Mouse (Mus musculus): Measurements from ENCODE around the gene Pelp1. TPM values are rescaled to one million over a fixed set of nuclear protein-coding genes. Genes with fewer than 3 reads are reported as not detected.
"Not testable (repeated sequence)": the region's sequence is repeated elsewhere in the genome, so short reads cannot be mapped to it uniquely, and the experiment has no call there.

Gene Pelp1
- polyA plus RNA-seq, 1 experiment from 2014 or later: 33.7 TPM

DNA sequence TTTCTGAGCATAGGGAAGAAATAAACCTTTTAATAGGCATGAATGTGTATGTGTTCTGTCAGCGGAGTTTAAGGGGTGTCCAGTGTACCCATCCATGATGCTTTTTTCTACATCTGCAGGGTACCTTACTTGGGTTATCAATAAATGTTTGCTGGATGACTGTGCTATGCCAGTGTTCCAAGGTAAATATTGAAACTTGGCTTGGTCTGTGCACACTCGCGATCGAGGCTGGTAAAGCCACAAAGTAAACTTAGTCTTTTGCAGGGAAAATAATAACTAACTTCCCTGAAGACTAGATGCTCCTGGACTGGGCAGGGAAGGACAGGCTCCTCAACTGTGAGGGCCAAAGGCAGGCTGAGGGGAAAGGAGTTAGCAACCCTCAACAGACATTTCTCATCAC, 30.8 kb upstream of the Pelp1 start:
- no peak overlapping the region for H3K9ac ChIP-seq
- no peak for ATAC-seq (ENCODE audit: insufficient number of reproducible peaks, low FRiP score, low TSS enrichment, low read depth)
- H3K4me3 ChIP-seq: no peak overlapping the region
- 80% methylated on average over 4 of the region's 4 CpGs for WGBS
- H3K27me3 ChIP-seq: no peaks in the 10 kb centered on the region
- H3K4me1 ChIP-seq: no peaks in the 10 kb centered on the region; the same call in 1 of the 2 replicates
- H3K4me2 ChIP-seq: no peak overlapping the region
- no peaks in the 10 kb centered on the region for H3K9me3 ChIP-seq
- H3K27ac ChIP-seq: no peak overlapping the region; the same call in 1 of the 2 replicates
- peaks cover 56% of the 10 kb centered on the region for H3K36me3 ChIP-seq

DNA sequence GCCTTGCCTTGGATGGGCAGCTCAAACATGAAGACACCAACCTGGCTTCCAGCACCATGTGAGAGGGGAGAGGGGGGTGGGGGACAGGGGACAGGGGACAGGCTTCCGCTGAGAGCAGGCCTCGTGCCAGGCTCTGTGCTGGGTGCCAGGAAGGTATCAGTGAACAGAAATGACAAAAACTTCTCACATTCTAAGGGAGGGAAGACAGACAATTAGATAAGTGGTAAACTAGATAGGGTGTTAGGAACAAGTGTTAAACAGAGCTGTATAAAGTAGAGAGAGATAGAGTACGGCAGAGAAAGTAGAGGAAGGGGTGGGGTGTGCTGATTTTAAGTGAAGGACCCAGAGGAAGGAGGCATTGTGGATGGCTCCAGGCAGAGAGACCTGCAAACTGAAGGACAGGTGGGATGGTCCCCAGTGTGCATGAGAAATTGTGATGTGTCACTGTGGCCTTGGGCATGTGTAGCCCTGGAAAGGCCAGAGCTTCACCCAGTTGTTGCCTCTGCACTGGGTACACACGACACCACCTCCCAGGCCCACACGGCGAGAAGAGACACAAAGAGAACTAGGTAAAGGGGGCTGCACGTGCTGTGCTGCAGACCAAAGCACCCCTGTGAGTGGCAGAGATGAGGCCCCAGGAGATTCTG, 29.0 kb upstream of the Pelp1 start:
- ATAC-seq (ENCODE audit: insufficient number of reproducible peaks, low FRiP score, low TSS enrichment, low read depth): no peak
- H3K9me3 ChIP-seq: no peaks in the 10 kb centered on the region
- WGBS: 83% methylated on average over 7 of the region's 7 CpGs

DNA sequence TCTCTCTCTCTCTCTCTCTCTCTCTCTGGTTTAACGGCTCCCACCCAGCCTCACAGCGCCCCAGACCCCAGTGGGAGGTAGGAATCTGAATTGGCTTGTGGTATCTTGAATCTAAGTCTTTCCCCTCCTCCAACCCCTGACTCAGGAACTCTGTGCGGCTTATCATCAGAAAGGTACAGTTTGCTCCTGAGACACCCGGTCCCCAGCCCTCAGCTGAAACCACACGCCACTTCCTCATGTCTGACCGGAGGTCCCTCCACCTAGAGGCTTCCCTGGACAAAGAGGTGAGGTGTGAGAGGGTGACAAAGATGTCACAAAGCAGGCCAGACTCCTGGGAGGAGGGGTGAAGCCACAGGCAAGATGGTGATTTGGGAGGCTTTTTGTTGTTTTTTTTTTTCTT, 27.6 kb upstream of the Pelp1 start:
- Histone ChIP-seq H3K4me1 (peaks cover 14% of the 10 kb centered on the region), H3K27me3 (no peaks in the 10 kb centered on the region), H3K27ac (no peak overlapping the region), H3K9ac (no peak overlapping the region), H3K4me3 (no peak overlapping the region), H3K9me3 (no peaks in the 10 kb centered on the region), H3K36me3 (peaks cover 58% of the 10 kb centered on the region), H3K4me2 (no peak overlapping the region)
- ATAC-seq (ENCODE audit: insufficient number of reproducible peaks, low FRiP score, low TSS enrichment, low read depth): no peak
- 81% methylated on average over 6 of the region's 6 CpGs for WGBS

More for the DNA sequence above, 29.0 kb upstream of the Pelp1 start:
- Histone ChIP-seq H3K27ac (no peak overlapping the region), H3K36me3 (peaks cover 58% of the 10 kb centered on the region), H3K9ac (no peak overlapping the region), H3K4me1 (peaks cover 2% of the 10 kb centered on the region), H3K4me3 (no peak overlapping the region), H3K27me3 (no peaks in the 10 kb centered on the region), H3K4me2 (no peak overlapping the region)

DNA sequence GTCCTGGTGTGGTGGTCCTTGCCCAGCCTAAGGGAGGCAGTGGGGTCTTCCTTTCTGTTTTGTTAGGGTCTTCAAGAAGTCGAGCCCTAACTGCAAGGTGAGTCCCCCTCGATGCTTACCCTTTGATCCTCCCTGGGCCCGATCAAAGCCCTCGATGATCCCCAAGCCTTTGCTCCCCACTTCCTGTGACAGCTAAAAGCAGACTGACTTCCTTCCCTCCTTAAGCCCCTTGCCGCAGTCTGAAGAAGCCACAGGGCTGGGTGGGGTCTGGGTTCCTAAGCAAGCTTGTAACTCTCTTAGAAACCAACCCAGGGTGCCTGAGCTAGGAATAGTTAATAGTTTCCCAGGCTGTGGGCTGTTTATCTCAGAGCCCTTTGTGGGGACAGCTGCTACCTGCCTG, 25.6 kb upstream of the Pelp1 start:
- 67% methylated on average over 5 of the region's 5 CpGs for whole genome bisulfite sequencing
- Histone ChIP-seq H3K27ac (no peak overlapping the region), H3K9ac (no peak overlapping the region)

DNA sequence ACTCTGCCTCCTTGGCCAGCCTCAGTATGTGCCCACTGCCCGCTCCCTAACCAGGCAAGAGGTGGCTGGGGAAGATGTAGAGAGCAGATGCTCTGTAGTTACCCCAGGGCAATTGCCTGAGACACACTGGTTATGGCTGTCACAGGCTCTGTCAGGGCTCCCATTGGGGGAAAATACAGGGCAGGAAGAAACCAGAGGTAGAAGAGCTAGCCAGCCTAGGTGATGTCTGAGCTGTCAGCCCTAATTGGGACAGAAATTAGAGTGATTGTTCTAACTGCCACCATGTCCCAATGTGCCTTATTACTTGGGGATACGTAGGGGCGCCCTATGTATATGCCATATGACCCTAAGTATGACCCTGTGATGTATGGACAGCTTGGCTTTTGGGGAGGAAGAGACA, 24.1 kb upstream of the Pelp1 start:
- Histone ChIP-seq H3K36me3 (peaks cover 31% of the 10 kb centered on the region), H3K27ac (no peak overlapping the region), H3K4me1 (peaks cover 14% of the 10 kb centered on the region), H3K4me3 (0 out of 2 replicates have a peak overlapping the region, but pooled peaks have one; percentile 83), H3K9ac (no peak overlapping the region), H3K4me2 (peak overlapping the region; percentile 82; the same call in 1 of the 2 replicates), H3K27me3 (no peaks in the 10 kb centered on the region), H3K9me3 (no peaks in the 10 kb centered on the region)
- 90% methylated on average over 3 of the region's 3 CpGs for WGBS
- no peak for ATAC-seq (ENCODE audit: insufficient number of reproducible peaks, low FRiP score, low TSS enrichment, low read depth)

More for the DNA sequence above, 25.6 kb upstream of the Pelp1 start:
- no peak for ATAC-seq (ENCODE audit: insufficient number of reproducible peaks, low FRiP score, low TSS enrichment, low read depth)
- peaks cover 46% of the 10 kb centered on the region for H3K36me3 ChIP-seq
- H3K4me3 ChIP-seq: no peak overlapping the region
- H3K9me3 ChIP-seq: no peaks in the 10 kb centered on the region
- H3K4me2 ChIP-seq: no peak overlapping the region
- peaks cover 14% of the 10 kb centered on the region for H3K4me1 ChIP-seq
- H3K27me3 ChIP-seq: no peaks in the 10 kb centered on the region

DNA sequence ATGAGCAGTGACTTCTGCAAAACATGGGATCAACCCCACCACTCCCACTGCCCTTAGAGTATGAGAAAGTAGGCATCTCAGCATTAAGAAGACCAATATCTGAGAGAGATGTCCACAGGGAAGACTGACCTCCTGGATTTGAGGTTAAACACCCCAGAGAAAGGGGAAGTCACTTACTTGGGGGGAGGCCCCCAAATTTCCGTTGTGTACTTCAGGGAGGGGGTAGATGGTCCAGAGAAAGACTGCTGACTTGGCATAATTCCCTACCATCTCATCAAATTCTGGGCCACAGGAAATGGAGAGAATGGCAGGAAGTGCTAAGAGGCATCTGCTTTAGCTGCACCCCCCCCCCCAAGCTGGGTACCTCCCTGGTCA, 23.7 kb upstream of the Pelp1 start:
- peak overlapping the region; percentile 83 for H3K4me3 ChIP-seq
- 0 out of 2 replicates have a peak overlapping the region, but pooled peaks have one; percentile 76 for H3K9ac ChIP-seq
- no peaks in the 10 kb centered on the region for H3K27me3 ChIP-seq
- peak overlapping the region; percentile 82 for H3K4me2 ChIP-seq
- peak overlapping the region; percentile 83; the same call in 1 of the 2 replicates for H3K27ac ChIP-seq
- H3K36me3 ChIP-seq: peaks cover 28% of the 10 kb centered on the region
- no peak for ATAC-seq (ENCODE audit: insufficient number of reproducible peaks, low FRiP score, low TSS enrichment, low read depth)
- 77% methylated on average over 1 of the region's 1 CpGs for WGBS
- no peaks in the 10 kb centered on the region for H3K9me3 ChIP-seq
- peaks cover 14% of the 10 kb centered on the region for H3K4me1 ChIP-seq

DNA sequence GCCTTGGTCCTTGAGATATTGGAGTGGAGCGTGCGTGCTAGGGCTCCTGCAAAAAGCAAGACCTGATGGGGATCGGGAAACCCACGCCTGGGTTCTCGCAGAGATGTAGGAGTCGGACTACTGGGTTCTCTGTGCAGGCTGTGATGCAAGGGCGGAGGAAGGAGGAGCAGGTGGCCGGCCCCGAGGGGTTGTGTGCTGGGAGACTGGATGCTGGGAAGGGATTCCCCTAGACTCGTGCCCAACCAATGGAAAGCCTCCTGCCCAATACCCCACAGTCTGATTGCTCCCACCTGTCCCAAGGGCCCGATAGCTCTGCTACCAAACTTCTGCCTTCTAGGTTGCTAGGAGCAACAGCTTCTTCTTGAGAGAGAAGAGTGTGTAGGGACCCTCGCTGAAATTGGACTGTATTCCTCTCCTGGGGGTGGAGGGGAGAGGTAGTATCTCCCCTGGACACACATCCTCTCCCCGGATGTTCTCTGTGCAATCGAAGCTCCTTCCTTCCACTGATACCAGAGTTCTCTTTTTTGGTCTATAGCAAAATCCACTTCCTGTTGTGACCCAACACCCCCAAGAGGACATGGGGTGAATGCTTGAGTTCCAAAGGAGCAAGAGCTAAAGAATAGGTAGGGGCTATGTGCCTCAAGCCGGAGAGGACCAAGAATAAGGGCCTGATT, 23.2 kb upstream of the Pelp1 start:
- Histone ChIP-seq H3K27ac (peak overlapping the region; percentile 83), H3K9me3 (no peaks in the 10 kb centered on the region), H3K4me1 (peaks cover 14% of the 10 kb centered on the region), H3K36me3 (peaks cover 25% of the 10 kb centered on the region), H3K4me2 (peak overlapping the region; percentile 82), H3K4me3 (peak overlapping the region; percentile 83), H3K27me3 (no peaks in the 10 kb centered on the region), H3K9ac (peak overlapping the region; percentile 76)
- ATAC-seq (ENCODE audit: insufficient number of reproducible peaks, low FRiP score, low TSS enrichment, low read depth): no peak
- WGBS: 8% methylated on average over 15 of the region's 15 CpGs

DNA sequence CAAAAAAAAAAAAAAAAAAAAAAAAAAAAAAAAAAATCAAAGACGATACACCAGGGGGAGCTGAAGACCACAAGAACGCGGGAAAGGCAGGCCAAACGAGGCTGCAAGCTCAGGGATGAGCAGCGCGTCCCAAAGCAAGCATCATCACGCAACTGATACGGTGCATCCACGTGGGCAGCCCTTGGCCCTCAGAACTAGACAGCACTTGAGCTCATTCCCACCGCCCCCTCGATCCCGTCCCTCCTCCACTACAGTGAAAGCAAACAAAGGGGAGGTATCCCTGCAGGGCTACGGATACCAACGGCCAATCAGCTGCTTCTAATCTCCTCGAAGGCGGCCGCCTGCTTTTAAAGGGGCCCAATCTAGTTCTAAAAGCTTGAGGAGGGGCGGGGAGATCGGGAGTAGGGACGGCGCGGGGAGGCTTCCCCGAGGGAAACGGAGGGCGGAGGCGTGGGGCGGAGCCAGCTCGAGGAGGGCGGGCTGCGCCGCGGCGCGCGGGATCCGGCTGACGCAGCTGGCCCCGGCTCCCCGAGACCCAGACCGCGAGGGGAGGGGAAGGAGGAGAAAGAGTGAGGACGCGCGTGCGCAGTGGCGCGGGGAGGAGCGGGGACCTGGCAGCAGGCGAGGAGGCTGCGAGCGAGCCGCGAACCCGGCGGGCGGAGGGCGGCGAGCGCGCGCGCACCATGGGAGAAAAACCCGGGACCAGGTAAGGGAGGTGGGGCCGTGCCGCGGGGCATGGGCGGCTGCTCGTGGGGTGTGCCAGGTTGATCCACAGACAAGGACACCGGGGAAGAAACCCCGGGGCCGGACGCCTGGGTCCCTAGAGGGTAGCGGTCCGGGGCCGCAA, 22.4 kb upstream of the Pelp1 start, which contains the start of gene Arrb2:
Gene Arrb2, plus strand, starts transcription at position 588 of the 847 bp plus-strand sequence.
- under 1% methylated on average over 73 of the region's 75 CpGs for WGBS
- Histone ChIP-seq H3K4me2 (peak within 1 kb of the TSS; percentile 82), H3K4me1 (peaks cover 14% of the 10 kb centered on the region), H3K9ac (peak within 1 kb of the TSS; percentile 76), H3K9me3 (no peaks in the 10 kb centered on the region), H3K36me3 (peaks cover 18% of the 10 kb centered on the region), H3K27me3 (no peaks in the 10 kb centered on the region), H3K27ac (peak within 1 kb of the TSS; percentile 83), H3K4me3 (peak within 1 kb of the TSS; percentile 83)
- ATAC-seq (ENCODE audit: insufficient number of reproducible peaks, low FRiP score, low TSS enrichment, low read depth): peak; percentile 96

DNA sequence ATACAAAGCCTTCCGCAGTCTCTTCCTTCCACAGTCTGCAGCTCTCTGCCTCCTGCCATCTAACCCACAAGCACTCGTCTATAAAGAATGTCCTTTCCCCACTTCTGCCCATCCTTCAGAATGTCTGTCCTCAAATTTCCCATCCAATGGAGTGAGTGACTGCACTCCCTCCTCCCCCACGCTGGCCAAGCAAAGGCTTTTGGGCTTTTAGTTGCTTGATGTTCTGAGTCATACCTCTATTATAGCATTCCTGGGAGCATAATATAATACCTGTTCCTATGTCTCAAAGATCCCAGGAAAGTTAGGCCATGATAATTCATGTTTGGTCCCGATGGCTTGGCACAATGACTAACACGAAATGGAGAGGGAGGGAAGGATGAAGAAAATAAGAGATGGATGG, 21.7 kb upstream of the Pelp1 start:
- Histone ChIP-seq H3K36me3 (peaks cover 11% of the 10 kb centered on the region), H3K9me3 (no peaks in the 10 kb centered on the region), H3K4me3 (peak overlapping the region; percentile 83), H3K4me2 (peak overlapping the region; percentile 82; the same call in 1 of the 2 replicates), H3K27ac (peak overlapping the region; percentile 83), H3K4me1 (peaks cover 14% of the 10 kb centered on the region), H3K9ac (no peak overlapping the region), H3K27me3 (no peaks in the 10 kb centered on the region)
- 32% methylated on average over 5 of the region's 5 CpGs for WGBS
- ATAC-seq (ENCODE audit: insufficient number of reproducible peaks, low FRiP score, low TSS enrichment, low read depth): no peak

DNA sequence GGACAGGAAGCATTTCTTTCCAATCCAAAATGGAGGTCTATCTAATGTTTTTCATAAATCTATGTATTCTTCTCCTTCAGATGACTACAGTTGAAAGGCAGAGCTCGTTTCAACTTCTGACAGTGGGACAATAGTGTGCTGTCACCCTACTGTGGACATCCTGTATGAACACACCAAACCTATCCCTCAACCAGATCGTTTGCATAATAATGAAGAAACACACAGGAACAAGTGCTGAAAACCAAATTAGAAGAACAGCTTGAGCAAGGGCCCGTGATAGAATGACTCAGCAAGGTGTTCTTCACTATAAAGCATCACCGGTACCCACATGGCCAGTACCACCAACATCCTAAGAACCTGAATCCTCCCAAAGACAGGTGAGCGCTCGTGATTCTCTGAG, 16.8 kb upstream of the Pelp1 start:
- not testable (repeated sequence) for H3K4me3 ChIP-seq; ATAC-seq (ENCODE audit: insufficient number of reproducible peaks, low FRiP score, low TSS enrichment, low read depth); H3K9ac ChIP-seq; H3K27me3 ChIP-seq; H3K27ac ChIP-seq; H3K4me2 ChIP-seq; H3K36me3 ChIP-seq; H3K4me1 ChIP-seq; H3K9me3 ChIP-seq
- WGBS: 74% methylated on average over 6 of the region's 6 CpGs

DNA sequence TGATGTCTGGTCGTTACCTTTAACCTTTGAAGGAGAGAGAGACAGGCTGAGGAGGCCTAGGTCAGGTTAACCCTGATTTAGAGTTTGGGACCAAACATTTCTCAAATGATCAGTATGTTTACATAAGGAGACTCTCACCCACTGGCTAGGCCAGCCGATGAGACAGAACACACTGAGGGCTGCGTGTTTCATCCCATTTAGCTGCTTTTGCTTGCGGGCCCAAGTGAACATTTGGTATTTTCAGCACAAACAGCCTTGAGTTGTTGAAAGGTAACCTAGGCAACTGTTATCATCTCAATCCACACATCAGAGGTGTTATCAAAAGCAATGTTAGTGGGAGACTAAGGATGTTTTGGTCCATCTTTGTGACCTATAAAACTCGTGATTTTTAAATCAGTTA, 9.7 kb upstream of the Pelp1 start:
- H3K4me1 ChIP-seq: no peaks in the 10 kb centered on the region
- no peak overlapping the region for H3K4me2 ChIP-seq
- H3K27me3 ChIP-seq: no peaks in the 10 kb centered on the region; the same call in 1 of the 2 replicates
- no peak overlapping the region for H3K9ac ChIP-seq
- H3K4me3 ChIP-seq: no peak overlapping the region
- ATAC-seq (ENCODE audit: insufficient number of reproducible peaks, low FRiP score, low TSS enrichment, low read depth): no peak
- WGBS: 65% methylated on average over 5 of the region's 5 CpGs
- H3K36me3 ChIP-seq: no peaks in the 10 kb centered on the region
- H3K27ac ChIP-seq: no peak overlapping the region
- no peaks in the 10 kb centered on the region for H3K9me3 ChIP-seq
